In genomic region chr7:132286630-132287339, GRCm38 (mm10) we compare ENCODE assay signal across 8 mouse cellular contexts. TPM values are rescaled to one million over a fixed set of nuclear protein-coding genes. Genes with fewer than 3 reads are reported as not detected.
DNase-seq lines count a peak whose midpoint lies in the region; ATAC-seq and TF ChIP-seq lines count a peak whose summit lies in the region.

No protein-coding gene starts in this region.

- no peak overlapping the region for H3K9ac ChIP-seq in forebrain, embryonic 12.5 days
- H3K9ac ChIP-seq in forebrain, postnatal 0 days: no peak overlapping the region
- peak overlapping the region; percentile 23; the same call in 1 of the 2 replicates for H3K9ac ChIP-seq in stomach, postnatal 0 days (ENCODE audit: low read length)

- no peak overlapping the region for H3K4me2 ChIP-seq in forebrain, embryonic 12.5 days
- no peak overlapping the region for H3K4me2 ChIP-seq in forebrain, postnatal 0 days (ENCODE audit: low read depth)
- H3K4me2 ChIP-seq in stomach, postnatal 0 days (replicated peaks; ENCODE audit: low read depth): no peak overlapping the region

- no peak overlapping the region for H3K4me3 ChIP-seq in forebrain, embryonic 12.5 days (replicated peaks)
- H3K4me3 ChIP-seq in forebrain, postnatal 0 days (ENCODE audit: low read depth, low read length): no peak overlapping the region
- H3K4me3 ChIP-seq in stomach, postnatal 0 days (ENCODE audit: low read depth, low read length): no peak overlapping the region

- no peak for TF ChIP-seq EP300 in stomach, postnatal 0 days (optimal IDR thresholded peaks at IDR 0.05)

- H3K4me1 ChIP-seq in forebrain, embryonic 12.5 days: peaks cover 70% of the 10 kb centered on the region
- H3K4me1 ChIP-seq in forebrain, postnatal 0 days (ENCODE audit: insufficient read depth): peaks cover 15% of the 10 kb centered on the region; the same call in 1 of the 2 replicates
- peaks cover 27% of the 10 kb centered on the region for H3K4me1 ChIP-seq in stomach, postnatal 0 days (replicated peaks; ENCODE audit: control insufficient read depth, insufficient read depth)

- ATAC-seq in forebrain, embryonic 12.5 days (ENCODE audit: low FRiP score): no peak
- ATAC-seq in forebrain, postnatal 0 days: no peak
- ATAC-seq in stomach, postnatal 0 days (ENCODE audit: low FRiP score, low TSS enrichment): peak; percentile 91
- no peak for ATAC-seq in megakaryocyte, adult 5-6 weeks (ENCODE audit: poor library complexity, severe bottlenecking)

- no peaks in the 10 kb centered on the region for H3K36me3 ChIP-seq in forebrain, embryonic 12.5 days (replicated peaks)
- no peaks in the 10 kb centered on the region for H3K36me3 ChIP-seq in forebrain, postnatal 0 days (ENCODE audit: insufficient read depth)
- H3K36me3 ChIP-seq in stomach, postnatal 0 days (ENCODE audit: control insufficient read depth, insufficient read depth, low read length): no peaks in the 10 kb centered on the region

- no peak for TF ChIP-seq CTCF in forebrain, postnatal 0 days (IDR thresholded peaks at IDR 0.05; ENCODE audit: low read depth)
- TF ChIP-seq CTCF in stomach, postnatal 0 days (IDR thresholded peaks at IDR 0.05; ENCODE audit: low read depth): 0 out of 2 replicates have a peak, but pooled peaks have one; percentile 11

- WGBS in forebrain, embryonic 12.5 days: 54% methylated on average over 14 of the region's 14 CpGs
- WGBS in forebrain, postnatal 0 days: 52% methylated on average over 14 of the region's 14 CpGs
- WGBS in stomach, postnatal 0 days: 13% methylated on average over 14 of the region's 14 CpGs

- DNase-seq in forebrain, postnatal 0 days: no peak
- peak; percentile 34 for DNase-seq in retina, embryonic 14.5 days (ENCODE audit: low spot score)
- no peak for DNase-seq in retina, postnatal 1 day
- peak; percentile 21 for DNase-seq in liver
- peak; percentile 74 for DNase-seq in stomach, postnatal 0 days (ENCODE audit: low spot score)
- no peak for DNase-seq in gastrocnemius, postnatal 25 days

- peak overlapping the region; percentile 37 for H3K27ac ChIP-seq in forebrain, embryonic 12.5 days
- H3K27ac ChIP-seq in forebrain, postnatal 0 days (ENCODE audit: low read depth, low read length): no peak overlapping the region
- H3K27ac ChIP-seq in stomach, postnatal 0 days (replicated peaks): peak overlapping the region; percentile 83

- H3K27me3 ChIP-seq in forebrain, embryonic 12.5 days: no peaks in the 10 kb centered on the region
- no peaks in the 10 kb centered on the region for H3K27me3 ChIP-seq in forebrain, postnatal 0 days (ENCODE audit: insufficient read depth, low read length)
- H3K27me3 ChIP-seq in stomach, postnatal 0 days (ENCODE audit: control insufficient read depth, insufficient read depth, low read length): no peaks in the 10 kb centered on the region

- H3K9me3 ChIP-seq in forebrain, embryonic 12.5 days: no peaks in the 10 kb centered on the region
- H3K9me3 ChIP-seq in forebrain, postnatal 0 days (ENCODE audit: low read length): no peaks in the 10 kb centered on the region
- H3K9me3 ChIP-seq in stomach, postnatal 0 days (ENCODE audit: control insufficient read depth, low read length): no peaks in the 10 kb centered on the region

RNA-seq across cellular contexts. Expression of gene Chst15, which starts 30.2 kb away (rescaled TPM):
- polyA plus RNA-seq in forebrain, embryonic 12.5 days (2016; fragmentation: Nextera tagmentation; extraction: Ambion mirVana): 13.8 and 15.6 TPM in 2 replicates
- total RNA-seq in forebrain, postnatal 0 days (2014; rRNA removed): 19.3 and 20.5 TPM in 2 replicates
- polyA plus RNA-seq in forebrain, postnatal 0 days (2015; fragmentation: Nextera tagmentation; extraction: Ambion mirVana): 7.2 and 12.8 TPM in 2 replicates
- 11.5 and 12.1 TPM in 2 replicates for polyA plus RNA-seq in stomach, postnatal 0 days (2015; fragmentation: Nextera tagmentation; extraction: Ambion mirVana)
- 1 to 10 TPM; 2.7 to 4.5 TPM for total RNA-seq in gastrocnemius, postnatal 25 days (2021)
- total RNA-seq in megakaryocyte, adult 5-6 weeks (2015): 14.0 and 14.6 TPM in 2 replicates
- 12.9 and 17.1 TPM in 2 replicates for total RNA-seq in megakaryocyte, adult 5-6 weeks (2017)

Comparison
In these comparisons a context has a peak if more than half of its experiments do, and no peak if none do; other contexts are left out.
1. DNase-seq: peak in retina, embryonic 14.5 days (single experiment), liver (single experiment) and stomach, postnatal 0 days (single experiment); none in forebrain, postnatal 0 days (single experiment), retina, postnatal 1 day (single experiment) and gastrocnemius, postnatal 25 days (single experiment).